Mouse (Mus musculus) forebrain, embryonic 14.5 days (tissue): ENCODE measurements around the gene Tmem211. TPM values are rescaled to one million over a fixed set of nuclear protein-coding genes. Genes with fewer than 3 reads are reported as not detected.

Experiments
- ATAC-seq: fragments of 200-750 bp; cut with Nextera tagmentation; 2 replicates; pipeline ENCODE4 v1.8.0; 2017; ENCODE audit warnings: mild to moderate bottlenecking, moderate library complexity
- DNase-seq: peaks from one replicate; pipeline ENCODE4 v3.0.0-alpha.2; 2015; ENCODE audit warnings: low spot score
- H3K27ac ChIP-seq: fragments of 300-500 bp; sonication (generic); 2 replicates; pipeline ENCODE4 v1.5.1; 2014; ENCODE audit warnings: low read depth, mild to moderate bottlenecking, control low read depth, low read length, moderate library complexity
- H3K27me3 ChIP-seq: fragments of 300-500 bp; sonication (generic); replicated peaks from 2 replicates; pipeline ENCODE4 v1.6.1; 2014; ENCODE audit warnings: low read length, control low read depth, mixed read lengths; ENCODE audit not compliant: control insufficient read depth, insufficient read depth
- H3K36me3 ChIP-seq: fragments of 300-500 bp; sonication (generic); 2 replicates; pipeline ENCODE4 v1.6.1; 2014; ENCODE audit warnings: low read length, control low read depth; ENCODE audit not compliant: control insufficient read depth, insufficient read depth
- H3K4me1 ChIP-seq: fragments of 300-500 bp; sonication (generic); 2 replicates; pipeline ENCODE4 v1.6.1; 2014; ENCODE audit warnings: antibody characterized with exemption, low read length, control low read depth; ENCODE audit not compliant: control insufficient read depth, insufficient read depth
- H3K4me2 ChIP-seq: fragments of 300-500 bp; sonication (generic); 2 replicates; pipeline ENCODE4 v1.6.1; 2014; ENCODE audit warnings: mild to moderate bottlenecking, control low read depth, low read length
- H3K4me3 ChIP-seq: fragments of 300-500 bp; sonication (generic); 2 replicates; pipeline ENCODE4 v1.5.1; 2014; ENCODE audit warnings: low read depth, low read length, control low read depth
- H3K9ac ChIP-seq: fragments of 300-500 bp; sonication (generic); 2 replicates; pipeline ENCODE4 v1.6.1; 2014; ENCODE audit warnings: mild to moderate bottlenecking, low read length, control low read depth, moderate library complexity
- H3K9me3 ChIP-seq: fragments of 300-500 bp; sonication (generic); replicated peaks from 2 replicates; pipeline ENCODE4 v1.6.1; 2016; ENCODE audit warnings: low read length, control low read depth, mixed read lengths; ENCODE audit not compliant: control insufficient read depth
- WGBS: fragments of 180-500 bp; shearing (Covaris S2); extraction: QIAGEN DNeasy Blood & Tissue Kit; methylation state at CpG from one replicate; pipeline ENCODE4 v1.1.7; 2014; 5-methylcytosine and 5-hydroxymethylcytosine counted together
- polyA plus RNA-seq: library from polyadenylated mRNA; unstranded; fragments of >200 nt; fragmentation: Nextera tagmentation; extraction: Ambion mirVana; gene quantifications from 2 replicates; pipeline ENCODE4 v1.2.1, GENCODE M21; 2014

Tmem211 gene
- polyA plus RNA-seq, 1 experiment from 2014 or later, result not detected

DNA sequence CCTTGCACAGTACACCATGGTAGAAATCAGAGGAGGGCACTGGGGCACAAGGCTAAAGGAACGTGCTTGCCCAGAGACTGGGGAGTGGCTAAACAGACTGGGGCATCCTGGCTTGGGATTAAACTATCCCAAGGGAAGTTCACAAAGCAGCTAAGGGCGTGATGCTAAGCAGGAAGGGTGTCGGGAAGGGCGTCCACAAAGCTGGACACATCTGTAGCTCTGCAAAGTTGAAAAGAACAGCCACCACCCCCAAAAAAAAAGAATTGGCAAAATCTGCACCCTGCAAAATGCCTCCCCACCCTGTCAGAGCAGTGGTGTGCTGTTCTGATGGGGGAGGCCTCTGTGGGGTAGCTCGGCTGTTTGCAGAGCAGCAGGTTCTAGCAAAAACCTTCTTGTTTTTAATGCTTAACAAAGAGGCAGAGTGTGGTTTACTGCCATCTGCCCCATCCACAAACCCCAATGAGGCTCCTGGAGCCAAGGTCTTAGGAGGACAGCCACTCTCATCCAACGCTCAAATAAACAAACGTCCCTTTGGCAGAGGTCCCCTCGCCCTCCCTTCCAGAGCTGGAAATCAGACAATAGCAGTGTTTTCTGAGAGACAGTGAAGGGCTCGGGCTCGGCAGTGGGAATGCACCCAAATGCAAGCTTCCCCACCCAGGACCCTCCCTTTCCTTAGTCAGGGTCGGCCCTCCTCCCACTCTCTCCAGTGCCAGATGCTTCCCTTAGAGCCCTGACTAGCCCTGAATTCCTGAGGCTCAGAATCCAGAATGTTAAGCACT is 17.9 kb upstream of the Tmem211 start:
- no peaks in the 10 kb centered on the region for H3K36me3 ChIP-seq
- H3K27ac ChIP-seq, result peak overlapping the region; percentile 72
- H3K9ac ChIP-seq, result no peak overlapping the region; the same call in 1 of the 2 replicates
- peak; percentile 76 for ATAC-seq
- H3K4me2 ChIP-seq, result no peak overlapping the region
- peak; percentile 79 for DNase-seq
- H3K27me3 ChIP-seq, result no peaks in the 10 kb centered on the region
- 0 out of 2 replicates have a peak, but pooled peaks cover 11% of the 10 kb centered on the region for H3K4me1 ChIP-seq
- H3K9me3 ChIP-seq, result no peaks in the 10 kb centered on the region
- no peak overlapping the region for H3K4me3 ChIP-seq
- WGBS, result 38% methylated on average over 11 of the region's 11 CpGs

DNA sequence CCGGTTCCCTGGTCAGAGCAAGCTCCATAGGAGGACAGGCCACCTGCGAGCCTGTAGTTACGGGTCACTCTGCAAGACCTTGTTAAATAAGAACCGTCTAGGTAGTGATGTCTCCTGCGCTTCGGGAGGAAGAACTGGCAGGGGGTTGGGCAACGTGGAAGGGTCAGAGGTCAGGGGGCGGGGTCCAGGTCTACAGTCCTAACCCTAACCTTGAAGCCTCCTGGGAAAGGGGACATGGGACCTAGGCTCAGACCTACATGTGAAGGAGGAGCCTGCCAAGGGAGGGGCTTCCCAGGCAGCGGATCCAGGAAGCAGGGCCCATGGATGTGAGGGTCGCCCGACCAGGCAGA is 17.3 kb upstream of the Tmem211 start:
- DNase-seq, result no peak
- H3K4me3 ChIP-seq, result no peak overlapping the region
- peak overlapping the region; percentile 72; the same call in 1 of the 2 replicates for H3K27ac ChIP-seq
- no peaks in the 10 kb centered on the region for H3K9me3 ChIP-seq
- peak; percentile 25; the same call in 1 of the 2 replicates for ATAC-seq
- H3K4me2 ChIP-seq, result no peak overlapping the region
- H3K27me3 ChIP-seq, result no peaks in the 10 kb centered on the region
- 0 out of 2 replicates have a peak, but pooled peaks cover 11% of the 10 kb centered on the region for H3K4me1 ChIP-seq
- no peaks in the 10 kb centered on the region for H3K36me3 ChIP-seq
- H3K9ac ChIP-seq, result no peak overlapping the region; the same call in 1 of the 2 replicates
- 63% methylated on average over 11 of the region's 11 CpGs for WGBS

DNA sequence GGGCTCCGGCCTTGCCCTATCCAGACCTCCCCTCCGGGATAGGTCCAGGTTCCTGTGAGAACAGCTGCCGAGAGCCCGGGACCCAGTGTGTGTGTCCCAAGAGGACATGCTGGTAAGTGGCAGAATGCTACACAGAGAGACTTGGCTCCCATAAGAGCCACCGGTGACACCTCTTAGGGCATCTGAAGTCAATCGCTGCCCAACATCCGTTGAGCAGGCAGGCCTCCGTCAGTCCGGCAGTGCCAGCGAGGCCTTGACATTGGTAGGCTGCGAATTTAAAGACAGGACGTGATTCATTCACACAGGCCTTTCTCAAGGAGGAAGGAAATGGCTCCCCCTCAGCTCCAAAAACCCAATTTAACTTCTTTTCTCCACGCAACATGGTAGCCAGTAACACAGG is 16.8 kb upstream of the Tmem211 start:
- 0 out of 2 replicates have a peak, but pooled peaks have one; percentile 2 for ATAC-seq
- no peak overlapping the region for H3K4me2 ChIP-seq
- 97% methylated on average over 13 of the region's 13 CpGs for WGBS

DNA sequence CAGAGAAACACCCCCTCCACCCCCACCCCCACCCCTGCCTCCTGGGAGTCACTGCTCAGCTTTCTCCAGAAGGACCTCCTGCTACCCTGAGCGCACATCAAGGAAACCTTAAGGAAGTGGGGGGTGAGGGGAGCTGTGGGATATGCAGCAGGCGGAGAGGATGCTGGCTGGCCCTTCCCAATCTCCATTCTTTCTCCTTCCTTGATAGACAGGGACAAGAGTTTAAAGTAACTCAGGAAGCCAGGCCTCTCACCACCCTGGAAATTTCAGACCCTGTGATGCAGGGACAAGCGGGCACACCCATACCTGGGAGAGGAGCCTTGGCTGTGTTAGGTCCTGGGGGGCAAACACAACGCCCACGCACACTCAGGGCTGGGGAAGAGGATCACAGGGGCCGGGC is 16.4 kb upstream of the Tmem211 start:
- DNase-seq (no peak), ATAC-seq (no peak)
- 0 out of 2 replicates have a peak, but pooled peaks cover 11% of the 10 kb centered on the region for H3K4me1 ChIP-seq
- no peak overlapping the region for H3K4me3 ChIP-seq
- H3K9me3 ChIP-seq, result no peaks in the 10 kb centered on the region
- no peak overlapping the region for H3K9ac ChIP-seq
- no peak overlapping the region for H3K4me2 ChIP-seq
- 83% methylated on average over 6 of the region's 6 CpGs for WGBS
- no peak overlapping the region for H3K27ac ChIP-seq
- no peaks in the 10 kb centered on the region for H3K36me3 ChIP-seq
- H3K27me3 ChIP-seq, result no peaks in the 10 kb centered on the region

More for the DNA sequence above, 16.8 kb upstream of the Tmem211 start:
- Histone ChIP-seq H3K36me3 (no peaks in the 10 kb centered on the region), H3K9ac (no peak overlapping the region), H3K4me3 (no peak overlapping the region), H3K9me3 (no peaks in the 10 kb centered on the region), H3K4me1 (0 out of 2 replicates have a peak, but pooled peaks cover 11% of the 10 kb centered on the region), H3K27me3 (no peaks in the 10 kb centered on the region), H3K27ac (0 out of 2 replicates have a peak overlapping the region, but pooled peaks have one; percentile 72)
- no peak for DNase-seq

DNA sequence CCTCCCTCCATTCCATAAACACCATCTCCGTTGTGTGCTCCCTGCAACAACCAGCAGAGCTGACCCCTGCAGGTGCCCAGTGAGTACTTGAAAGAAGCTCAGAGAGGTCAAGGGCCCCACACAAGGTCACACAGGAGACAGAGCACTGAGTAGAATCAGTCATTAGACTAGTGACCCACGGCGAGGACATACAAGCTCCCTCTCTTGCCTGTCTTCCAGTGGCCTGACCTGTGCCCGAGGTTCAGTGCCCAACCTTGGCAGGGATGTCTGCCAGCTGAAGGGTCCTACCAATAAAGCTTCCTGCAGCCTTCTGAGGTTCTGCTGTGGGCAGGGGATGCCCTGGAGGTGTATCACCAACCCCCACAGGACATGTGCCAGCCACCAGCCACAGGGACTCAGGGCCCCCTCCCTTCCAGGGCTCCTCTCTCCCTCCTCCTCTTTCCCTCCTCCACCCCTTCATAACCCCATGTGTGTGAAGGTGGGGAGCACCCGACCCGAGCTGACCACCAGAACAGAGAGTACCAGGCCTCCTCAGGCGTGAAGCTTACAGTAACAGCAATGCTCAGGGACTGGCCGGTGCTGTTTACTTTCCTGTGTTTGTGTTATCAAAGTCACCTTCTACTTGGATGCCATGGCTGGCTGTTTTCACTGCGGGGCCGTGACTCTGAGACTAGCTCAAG is 14.4 kb upstream of the Tmem211 start:
- WGBS, result 87% methylated on average over 10 of the region's 10 CpGs
- Histone ChIP-seq H3K4me1 (0 out of 2 replicates have a peak, but pooled peaks cover 11% of the 10 kb centered on the region), H3K9ac (no peak overlapping the region), H3K4me2 (no peak overlapping the region), H3K36me3 (no peaks in the 10 kb centered on the region), H3K4me3 (no peak overlapping the region), H3K9me3 (no peaks in the 10 kb centered on the region), H3K27ac (no peak overlapping the region), H3K27me3 (no peaks in the 10 kb centered on the region)
- DNase-seq (no peak), ATAC-seq (no peak)

DNA sequence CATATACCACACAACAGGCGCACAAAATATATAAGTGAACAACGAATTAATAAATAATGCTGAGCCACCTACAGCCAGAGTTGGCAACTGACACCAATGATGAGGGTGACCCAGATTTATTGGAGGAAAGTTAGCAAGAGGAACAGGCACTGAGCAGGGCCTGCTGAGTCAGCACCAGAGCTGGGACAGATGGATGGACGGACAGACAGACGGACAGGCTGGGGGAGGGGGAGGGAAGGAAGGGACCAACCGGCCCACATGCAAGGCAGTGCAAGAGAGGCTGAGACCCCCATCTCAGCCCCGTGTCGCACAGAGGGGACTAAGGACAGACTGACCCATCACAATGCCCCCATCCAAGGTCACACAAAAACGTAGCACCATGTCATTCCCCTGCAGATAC is 12.7 kb upstream of the Tmem211 start:
- Histone ChIP-seq H3K4me1 (0 out of 2 replicates have a peak, but pooled peaks cover 6% of the 10 kb centered on the region), H3K9ac (no peak overlapping the region), H3K4me2 (no peak overlapping the region), H3K36me3 (no peaks in the 10 kb centered on the region), H3K4me3 (no peak overlapping the region), H3K9me3 (no peaks in the 10 kb centered on the region), H3K27me3 (no peaks in the 10 kb centered on the region), H3K27ac (no peak overlapping the region)
- WGBS, result 93% methylated on average over 8 of the region's 8 CpGs
- no peak for DNase-seq
- ATAC-seq, result no peak

DNA sequence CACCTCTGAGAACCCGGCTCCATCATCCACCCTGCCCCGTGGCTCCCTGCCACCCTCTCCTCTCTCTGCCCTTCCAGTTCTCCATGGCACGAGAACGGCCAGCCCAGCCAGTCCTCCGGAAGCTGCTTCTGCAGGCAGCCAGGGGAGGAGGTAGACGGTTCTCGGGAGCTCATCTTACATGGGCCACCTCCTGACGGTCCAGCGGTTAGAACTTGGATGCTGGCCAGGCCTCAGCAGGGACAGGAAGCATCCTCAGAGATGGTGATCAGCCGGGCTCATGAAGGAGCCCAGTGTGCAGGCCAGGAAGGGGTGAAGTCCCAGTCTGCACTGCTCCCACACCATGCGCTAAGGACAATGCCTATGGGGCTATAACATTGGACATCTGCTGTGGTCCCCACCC is 12.3 kb upstream of the Tmem211 start:
- 0 out of 2 replicates have a peak, but pooled peaks cover 1% of the 10 kb centered on the region for H3K4me1 ChIP-seq
- ATAC-seq, result no peak
- no peak overlapping the region for H3K4me3 ChIP-seq
- H3K9ac ChIP-seq, result no peak overlapping the region
- no peaks in the 10 kb centered on the region for H3K9me3 ChIP-seq
- H3K27ac ChIP-seq, result no peak overlapping the region
- WGBS, result 78% methylated on average over 11 of the region's 11 CpGs
- H3K4me2 ChIP-seq, result no peak overlapping the region
- DNase-seq, result no peak
- H3K36me3 ChIP-seq, result no peaks in the 10 kb centered on the region
- no peaks in the 10 kb centered on the region for H3K27me3 ChIP-seq

DNA sequence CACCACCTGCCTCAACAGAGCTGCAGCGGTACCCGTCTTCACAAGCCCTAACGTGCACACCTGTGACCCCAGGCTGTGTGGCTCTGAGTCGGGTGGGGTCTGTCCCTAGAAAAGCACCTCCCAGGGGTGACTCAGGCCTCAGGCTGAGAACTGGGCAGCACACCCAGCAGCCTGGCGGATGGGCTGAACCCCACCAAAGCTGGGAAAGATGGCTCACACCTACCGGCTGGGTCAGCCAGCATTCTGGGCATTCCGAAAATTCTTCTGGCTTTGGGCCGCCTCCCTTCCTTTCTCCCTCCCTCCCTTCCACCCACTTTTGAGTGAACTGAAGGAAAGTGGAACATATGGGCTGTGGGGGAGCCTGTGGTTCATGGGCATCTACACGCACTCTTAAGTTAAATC is 11.1 kb upstream of the Tmem211 start:
- WGBS, result 89% methylated on average over 9 of the region's 9 CpGs
- Histone ChIP-seq H3K9ac (no peak overlapping the region), H3K27ac (no peak overlapping the region), H3K4me1 (peaks cover 3% of the 10 kb centered on the region; the same call in 1 of the 2 replicates), H3K4me2 (no peak overlapping the region), H3K27me3 (0 out of 2 replicates have a peak, but pooled peaks cover 2% of the 10 kb centered on the region), H3K4me3 (no peak overlapping the region), H3K36me3 (no peaks in the 10 kb centered on the region), H3K9me3 (no peaks in the 10 kb centered on the region)
- DNase-seq (no peak), ATAC-seq (no peak)
